Mouse (Mus musculus): ENCODE data around the gene Trpm3. TPM values are rescaled to one million over a fixed set of nuclear protein-coding genes. Genes with fewer than 3 reads are reported as not detected.

The Trpm3 gene
- polyA plus RNA-seq, 1 experiment from 2014 or later: 0.23 TPM

DNA sequence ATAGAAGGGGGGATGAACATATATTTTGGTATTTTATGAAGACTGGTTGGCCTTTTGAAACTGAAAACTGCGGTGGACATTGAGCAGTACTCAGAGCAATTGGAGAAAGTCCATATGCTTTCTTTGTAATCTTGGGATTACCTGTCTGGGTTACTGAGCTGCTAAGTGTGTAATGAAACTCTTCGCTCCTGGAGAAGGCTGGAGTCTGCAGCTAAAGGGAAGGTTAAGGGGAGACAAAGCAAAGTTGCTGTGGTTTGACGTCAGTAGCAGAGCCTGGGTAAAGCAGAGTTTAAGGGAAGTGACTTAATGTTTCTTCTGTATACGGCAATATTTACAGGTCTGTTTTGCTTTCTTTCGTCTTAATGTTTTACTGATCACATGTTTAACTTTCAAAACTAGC is 554.1 kb downstream of the Trpm3 start:
- no peak for ATAC-seq
- no peak overlapping the region for H3K27ac ChIP-seq (ENCODE audit: low read depth, low read length)
- no peaks in the 10 kb centered on the region for H3K4me1 ChIP-seq (replicated peaks; ENCODE audit: control insufficient read depth, insufficient read depth, low read length)
- TF ChIP-seq CTCF (IDR thresholded peaks at IDR 0.05; ENCODE audit: low read depth): no peak
- H3K9ac ChIP-seq (ENCODE audit: low read depth, low read length): no peak overlapping the region
- H3K27me3 ChIP-seq (replicated peaks; ENCODE audit: control insufficient read depth, insufficient read depth, low read length): no peaks in the 10 kb centered on the region
- 74% methylated on average over 5 of the region's 5 CpGs for WGBS
- H3K4me3 ChIP-seq (ENCODE audit: low read depth, low read length): no peak overlapping the region
- H3K36me3 ChIP-seq (ENCODE audit: control insufficient read depth, insufficient read depth): no peaks in the 10 kb centered on the region
- no peak overlapping the region for H3K4me2 ChIP-seq (replicated peaks; ENCODE audit: low read depth)
- no peaks in the 10 kb centered on the region for H3K9me3 ChIP-seq (ENCODE audit: control insufficient read depth)

DNA sequence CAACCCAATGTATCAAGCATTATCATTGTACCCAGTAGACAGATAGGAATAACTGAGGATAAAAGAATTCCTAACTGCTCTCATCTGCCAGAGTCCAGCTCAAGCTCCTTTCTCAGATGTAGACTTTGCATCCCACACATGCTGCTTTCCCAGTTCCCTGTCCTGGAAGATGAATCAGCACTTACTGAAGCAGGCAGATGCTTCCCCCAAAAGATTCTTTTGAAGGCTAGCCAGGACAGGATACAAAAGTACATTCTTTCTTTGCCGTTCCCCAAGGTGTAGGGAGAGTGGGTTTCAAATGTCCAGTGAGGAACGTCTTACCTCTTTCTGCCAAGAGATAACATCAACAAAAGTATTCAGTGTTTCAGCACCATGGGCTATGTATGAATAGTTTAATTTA is 556.6 kb downstream of the Trpm3 start:
- no peak overlapping the region for H3K27ac ChIP-seq (ENCODE audit: low read depth, low read length)
- no peak for ATAC-seq
- 40% methylated on average over 2 of the region's 2 CpGs for WGBS

DNA sequence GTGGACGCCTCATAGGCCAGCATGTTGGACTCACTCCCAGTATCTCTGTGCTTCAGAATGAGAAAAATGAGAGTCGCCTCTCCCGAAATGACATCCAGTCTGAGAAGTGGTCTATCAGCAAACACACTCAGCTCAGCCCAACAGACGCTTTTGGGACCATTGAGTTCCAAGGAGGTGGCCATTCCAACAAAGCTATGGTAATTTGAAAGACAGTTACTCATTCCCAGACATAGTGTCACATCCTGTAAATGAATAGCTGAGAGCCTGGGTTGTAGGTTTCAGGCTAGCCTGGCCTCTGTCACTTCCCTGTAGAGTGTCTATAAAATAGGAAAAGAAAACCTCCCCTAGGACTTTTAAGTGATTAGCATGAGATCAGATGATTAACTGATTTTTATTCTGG is 559.9 kb downstream of the Trpm3 start:
- 88% methylated on average over 4 of the region's 4 CpGs for WGBS

More for the DNA sequence above, 556.6 kb downstream of the Trpm3 start:
- Histone ChIP-seq H3K27me3 (replicated peaks; ENCODE audit: control insufficient read depth, insufficient read depth, low read length) (no peaks in the 10 kb centered on the region), H3K4me2 (replicated peaks; ENCODE audit: low read depth) (no peak overlapping the region), H3K4me3 (ENCODE audit: low read depth, low read length) (no peak overlapping the region), H3K9ac (ENCODE audit: low read depth, low read length) (no peak overlapping the region), H3K36me3 (ENCODE audit: control insufficient read depth, insufficient read depth) (no peaks in the 10 kb centered on the region), H3K9me3 (ENCODE audit: control insufficient read depth) (no peaks in the 10 kb centered on the region), H3K4me1 (replicated peaks; ENCODE audit: control insufficient read depth, insufficient read depth, low read length) (no peaks in the 10 kb centered on the region)
- no peak for TF ChIP-seq CTCF (IDR thresholded peaks at IDR 0.05; ENCODE audit: low read depth)

DNA sequence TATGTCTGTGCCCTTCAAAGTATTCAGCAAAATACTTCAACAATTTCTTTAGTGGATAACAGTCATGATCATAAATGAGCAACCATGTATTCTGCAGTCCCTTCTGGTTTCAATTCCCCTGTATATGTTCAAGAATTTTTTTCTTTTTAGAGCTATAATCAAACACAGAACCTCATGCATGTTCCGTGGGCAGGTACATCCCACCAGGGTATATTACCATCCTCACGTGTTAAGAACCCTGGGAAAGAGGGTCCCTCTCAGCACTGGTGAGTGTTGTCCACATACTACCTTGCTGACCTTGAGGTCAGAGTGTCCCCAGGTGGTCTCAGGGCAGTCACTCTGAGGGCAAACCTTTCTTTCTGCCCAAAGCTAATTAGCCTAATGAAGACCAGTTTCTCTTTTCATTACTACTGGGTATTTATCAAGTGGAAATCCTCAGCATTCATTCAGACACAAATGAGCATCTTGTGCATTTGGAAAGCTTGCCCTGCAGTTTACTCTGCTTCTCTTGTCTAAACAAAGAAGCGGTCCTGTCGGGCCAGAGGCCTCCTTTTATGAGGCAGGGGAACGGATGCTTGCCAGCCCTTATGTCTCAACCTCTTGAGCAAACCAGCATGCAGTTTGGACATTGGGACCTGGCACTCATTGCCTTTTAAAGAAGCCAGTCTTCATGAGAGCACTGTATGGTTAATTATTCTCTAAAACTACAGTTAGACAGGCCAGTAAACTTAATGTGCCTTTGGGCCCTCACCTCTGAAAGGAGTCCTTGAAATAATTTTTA is 562.2 kb downstream of the Trpm3 start:
- Histone ChIP-seq H3K4me1 (replicated peaks; ENCODE audit: control insufficient read depth, insufficient read depth, low read length) (no peaks in the 10 kb centered on the region), H3K9ac (ENCODE audit: low read depth, low read length) (no peak overlapping the region), H3K9me3 (ENCODE audit: control insufficient read depth) (no peaks in the 10 kb centered on the region), H3K4me2 (replicated peaks; ENCODE audit: low read depth) (no peak overlapping the region), H3K27me3 (replicated peaks; ENCODE audit: control insufficient read depth, insufficient read depth, low read length) (no peaks in the 10 kb centered on the region), H3K27ac (ENCODE audit: low read depth, low read length) (no peak overlapping the region), H3K36me3 (ENCODE audit: control insufficient read depth, insufficient read depth) (no peaks in the 10 kb centered on the region), H3K4me3 (ENCODE audit: low read depth, low read length) (no peak overlapping the region)
- WGBS: 33% methylated on average over 5 of the region's 5 CpGs
- no peak for TF ChIP-seq CTCF (IDR thresholded peaks at IDR 0.05; ENCODE audit: low read depth)
- ATAC-seq: no peak

More for the DNA sequence above, 559.9 kb downstream of the Trpm3 start:
- no peak for TF ChIP-seq CTCF (IDR thresholded peaks at IDR 0.05; ENCODE audit: low read depth)
- no peak overlapping the region for H3K27ac ChIP-seq (ENCODE audit: low read depth, low read length)
- H3K9me3 ChIP-seq (ENCODE audit: control insufficient read depth): no peaks in the 10 kb centered on the region
- H3K4me1 ChIP-seq (replicated peaks; ENCODE audit: control insufficient read depth, insufficient read depth, low read length): no peaks in the 10 kb centered on the region
- H3K36me3 ChIP-seq (ENCODE audit: control insufficient read depth, insufficient read depth): no peaks in the 10 kb centered on the region
- no peak overlapping the region for H3K4me2 ChIP-seq (replicated peaks; ENCODE audit: low read depth)
- no peak for ATAC-seq
- H3K4me3 ChIP-seq (ENCODE audit: low read depth, low read length): no peak overlapping the region
- H3K9ac ChIP-seq (ENCODE audit: low read depth, low read length): no peak overlapping the region
- no peaks in the 10 kb centered on the region for H3K27me3 ChIP-seq (replicated peaks; ENCODE audit: control insufficient read depth, insufficient read depth, low read length)

DNA sequence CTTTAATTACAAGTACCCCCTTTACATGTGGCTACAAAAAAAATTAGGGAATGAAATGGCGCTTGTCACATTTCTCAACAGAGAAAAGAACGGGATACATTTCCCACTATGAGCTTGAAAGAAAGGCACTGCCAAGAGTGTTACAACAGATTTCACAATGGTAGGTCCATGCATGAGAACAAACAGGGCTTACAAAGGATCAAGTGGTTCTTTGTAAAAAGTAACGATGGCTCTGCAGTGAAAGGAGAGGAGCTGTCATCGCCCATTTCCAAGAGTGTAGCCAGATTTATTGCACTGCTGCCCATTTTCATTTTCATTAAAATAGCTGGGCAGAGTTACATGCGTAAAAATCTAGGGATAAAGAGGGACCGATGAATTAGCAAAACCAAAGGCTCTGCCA is 565.0 kb downstream of the Trpm3 start:
- WGBS: 80% methylated on average over 6 of the region's 6 CpGs
- no peaks in the 10 kb centered on the region for H3K4me1 ChIP-seq (replicated peaks; ENCODE audit: control insufficient read depth, insufficient read depth, low read length)
- H3K9me3 ChIP-seq (ENCODE audit: control insufficient read depth): no peaks in the 10 kb centered on the region
- no peak for TF ChIP-seq CTCF (IDR thresholded peaks at IDR 0.05; ENCODE audit: low read depth)
- ATAC-seq: no peak
- H3K27ac ChIP-seq (ENCODE audit: low read depth, low read length): no peak overlapping the region
- no peak overlapping the region for H3K4me3 ChIP-seq (ENCODE audit: low read depth, low read length)
- H3K27me3 ChIP-seq (replicated peaks; ENCODE audit: control insufficient read depth, insufficient read depth, low read length): no peaks in the 10 kb centered on the region
- H3K9ac ChIP-seq (ENCODE audit: low read depth, low read length): no peak overlapping the region
- H3K36me3 ChIP-seq (ENCODE audit: control insufficient read depth, insufficient read depth): no peaks in the 10 kb centered on the region
- no peak overlapping the region for H3K4me2 ChIP-seq (replicated peaks; ENCODE audit: low read depth)

DNA sequence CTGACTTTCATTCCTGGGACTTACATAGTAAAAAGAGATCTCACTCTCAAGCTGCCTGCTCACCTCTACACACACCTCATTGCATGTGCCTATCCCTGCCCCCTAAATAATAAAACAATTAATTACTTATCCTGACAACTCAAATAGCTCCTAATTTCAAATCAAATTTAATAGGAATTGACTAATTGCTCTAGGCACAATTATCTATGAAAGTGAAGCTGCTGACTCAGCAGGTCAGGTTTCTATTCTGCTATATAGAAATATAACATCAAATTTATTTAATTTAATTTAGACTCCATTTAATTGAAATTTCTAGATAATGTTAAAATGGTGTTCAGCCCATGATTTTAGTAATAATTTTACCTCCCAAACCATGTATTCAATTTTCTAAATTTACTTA is 566.6 kb downstream of the Trpm3 start:
- no peaks in the 10 kb centered on the region for H3K36me3 ChIP-seq (ENCODE audit: control insufficient read depth, insufficient read depth)
- no peak overlapping the region for H3K4me3 ChIP-seq (ENCODE audit: low read depth, low read length)
- ATAC-seq: no peak
- no peak overlapping the region for H3K4me2 ChIP-seq (replicated peaks; ENCODE audit: low read depth)
- no peaks in the 10 kb centered on the region for H3K4me1 ChIP-seq (replicated peaks; ENCODE audit: control insufficient read depth, insufficient read depth, low read length)
- H3K27me3 ChIP-seq (replicated peaks; ENCODE audit: control insufficient read depth, insufficient read depth, low read length): no peaks in the 10 kb centered on the region
- H3K27ac ChIP-seq (ENCODE audit: low read depth, low read length): no peak overlapping the region
- TF ChIP-seq CTCF (IDR thresholded peaks at IDR 0.05; ENCODE audit: low read depth): no peak
- no peaks in the 10 kb centered on the region for H3K9me3 ChIP-seq (ENCODE audit: control insufficient read depth)
- no peak overlapping the region for H3K9ac ChIP-seq (ENCODE audit: low read depth, low read length)
